Mouse (Mus musculus) gonadal fat pad, adult 2 months (tissue): ENCODE results near the gene Mt1. TPM values are rescaled to one million over a fixed set of nuclear protein-coding genes. Genes with fewer than 3 reads are reported as not detected.

ENCODE experiments used
- DNase-seq: peaks from one replicate; pipeline ENCODE4 v3.0.0-alpha.2; 2012; ENCODE audit warnings: low read depth
- polyA plus RNA-seq: library from polyadenylated mRNA; depleted of rRNA; stranded (reverse); fragments of >200 nt; gene quantifications from 2 replicates; pipeline ENCODE4 v1.2.3, GENCODE M21; 2012; rRNA removed

The Mt1 gene
- polyA plus RNA-seq, 1 experiment = 1,103 TPM

GRCm38 (mm10) chr8:94205736-94206135 is 26.9 kb downstream of the Mt1 start:
- DNase-seq = no peak

DNA sequence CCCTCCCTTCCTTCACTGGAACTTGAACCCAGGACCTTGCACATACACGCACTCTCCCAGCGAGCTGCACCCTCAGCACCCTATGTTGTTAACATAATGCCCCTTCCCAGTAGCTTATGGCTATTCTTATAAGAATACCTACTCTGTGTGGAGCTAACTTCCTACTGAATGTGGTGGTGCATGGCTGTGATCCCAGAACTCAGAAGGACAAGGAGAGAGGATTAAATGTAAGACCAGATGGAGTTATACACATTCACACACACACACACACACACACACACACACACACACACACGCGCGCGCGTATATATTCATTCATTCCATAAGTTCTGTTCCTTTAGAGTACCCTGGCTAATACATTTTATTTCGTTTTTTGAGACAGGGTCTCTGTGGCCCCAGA is 27.4 kb downstream of the Mt1 start:
- no peak for DNase-seq

DNA sequence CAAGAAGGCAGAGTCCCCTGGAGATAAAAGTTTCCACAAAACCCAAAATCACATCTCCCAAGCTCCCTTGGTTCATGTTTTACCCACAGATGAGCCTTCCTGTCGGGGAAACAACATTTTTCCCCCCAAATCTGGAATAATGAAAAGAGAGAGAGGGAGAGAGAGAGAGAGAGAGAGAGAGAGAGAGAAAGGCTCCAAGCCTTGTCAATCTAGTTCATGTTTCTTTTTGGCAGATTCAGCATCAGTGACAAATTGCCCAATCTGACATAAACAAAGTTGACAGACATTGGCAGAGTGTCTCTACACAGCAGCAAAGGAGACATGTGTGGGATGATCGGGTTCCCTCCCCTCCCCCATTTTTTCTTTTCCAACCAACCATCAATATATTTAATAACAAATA is 28.6 kb downstream of the Mt1 start:
- DNase-seq = no peak

GRCm38 (mm10) chr8:94209639-94210038 is 30.8 kb downstream of the Mt1 start:
- no peak for DNase-seq

GRCm38 (mm10) chr8:94210225-94210624 is 31.3 kb downstream of the Mt1 start:
- no peak for DNase-seq

DNA sequence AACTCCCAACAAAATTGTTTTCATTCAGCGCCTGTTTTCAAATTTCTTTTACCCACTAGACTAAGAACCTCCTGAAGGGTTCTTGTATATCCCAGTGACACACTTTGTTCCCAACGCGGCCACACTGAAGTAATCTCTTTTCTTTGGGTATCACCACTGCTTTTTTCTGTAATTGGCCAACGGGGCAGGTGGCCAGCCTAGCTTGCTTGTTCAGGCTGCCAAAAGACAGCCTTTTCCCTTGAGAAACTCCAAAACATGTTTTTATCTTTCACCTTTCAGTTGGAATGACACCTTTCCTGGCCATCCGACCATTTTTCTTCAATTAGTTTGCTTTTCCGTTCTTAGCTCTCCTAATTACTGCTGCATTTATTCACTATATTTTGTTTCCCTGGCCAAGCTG is 34.9 kb downstream of the Mt1 start:
- DNase-seq = no peak

- DNase-seq = peak; percentile 74
Observed at GRCm38 (mm10) chr8:94214252-94215173, 35.6 kb downstream of the Mt1 start, which contains the start of gene Nup93. Gene Nup93 (plus strand): TSS chr8:94214564.

DNA sequence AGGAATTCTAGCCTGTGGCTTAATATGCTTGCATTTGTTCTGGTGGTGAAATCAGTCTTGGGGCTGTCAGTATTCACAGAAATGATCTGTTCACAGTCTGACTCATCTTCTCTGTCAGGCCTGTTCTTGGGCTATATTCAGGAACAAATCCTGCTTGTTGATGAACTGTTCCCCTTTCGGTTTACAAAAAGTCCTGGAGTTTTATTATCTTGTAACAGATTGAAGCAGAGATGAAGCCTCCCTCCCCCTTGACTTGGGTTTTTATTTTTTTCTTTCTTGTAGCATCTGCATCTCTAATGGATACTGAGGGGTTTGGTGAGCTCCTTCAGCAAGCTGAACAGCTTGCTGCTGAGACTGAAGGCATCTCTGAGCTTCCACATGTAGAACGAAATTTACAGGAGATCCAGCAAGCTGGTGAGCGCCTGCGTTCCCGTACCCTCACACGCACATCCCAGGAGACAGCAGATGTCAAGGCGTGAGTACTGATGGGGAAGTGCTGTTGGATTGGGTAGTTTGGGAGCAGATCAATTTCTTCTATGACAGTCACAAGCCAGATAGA is 48.6 kb downstream of the Mt1 start:
- no peak for DNase-seq

Other genes starting within 250 kb of the Mt1 start
- 138 and 142 TPM in 2 replicates for gene Amfr, start 166.2 kb upstream of the Mt1 start, polyA plus RNA-seq
- gene Nudt21, start 142.1 kb upstream of the Mt1 start, polyA plus RNA-seq = 10.0 and 16.2 TPM in 2 replicates
- gene Ogfod1, start 141.9 kb upstream of the Mt1 start, polyA plus RNA-seq = 9.0 and 9.4 TPM in 2 replicates
- 26.9 and 28.2 TPM in 2 replicates for gene Bbs2, start 80.2 kb upstream of the Mt1 start, polyA plus RNA-seq
- not detected in 2 replicates for gene Mt4, start 41.9 kb upstream of the Mt1 start, polyA plus RNA-seq
- 4.9 and 22.1 TPM in 2 replicates for gene Mt3, start 26.5 kb upstream of the Mt1 start, polyA plus RNA-seq
- 147 and 159 TPM in 2 replicates for gene Mt2, start 6.4 kb upstream of the Mt1 start, polyA plus RNA-seq
- gene Nup93, start 35.5 kb downstream of the Mt1 start, polyA plus RNA-seq = 22.7 and 24.3 TPM in 2 replicates
- 1.0 and 1.1 TPM in 2 replicates for gene Slc12a3, start 150.1 kb downstream of the Mt1 start, polyA plus RNA-seq
- gene Herpud1, start 207.4 kb downstream of the Mt1 start, polyA plus RNA-seq = 262 and 303 TPM in 2 replicates